ENCODE assay signal across 8 mouse cellular contexts in the genomic region with DNA sequence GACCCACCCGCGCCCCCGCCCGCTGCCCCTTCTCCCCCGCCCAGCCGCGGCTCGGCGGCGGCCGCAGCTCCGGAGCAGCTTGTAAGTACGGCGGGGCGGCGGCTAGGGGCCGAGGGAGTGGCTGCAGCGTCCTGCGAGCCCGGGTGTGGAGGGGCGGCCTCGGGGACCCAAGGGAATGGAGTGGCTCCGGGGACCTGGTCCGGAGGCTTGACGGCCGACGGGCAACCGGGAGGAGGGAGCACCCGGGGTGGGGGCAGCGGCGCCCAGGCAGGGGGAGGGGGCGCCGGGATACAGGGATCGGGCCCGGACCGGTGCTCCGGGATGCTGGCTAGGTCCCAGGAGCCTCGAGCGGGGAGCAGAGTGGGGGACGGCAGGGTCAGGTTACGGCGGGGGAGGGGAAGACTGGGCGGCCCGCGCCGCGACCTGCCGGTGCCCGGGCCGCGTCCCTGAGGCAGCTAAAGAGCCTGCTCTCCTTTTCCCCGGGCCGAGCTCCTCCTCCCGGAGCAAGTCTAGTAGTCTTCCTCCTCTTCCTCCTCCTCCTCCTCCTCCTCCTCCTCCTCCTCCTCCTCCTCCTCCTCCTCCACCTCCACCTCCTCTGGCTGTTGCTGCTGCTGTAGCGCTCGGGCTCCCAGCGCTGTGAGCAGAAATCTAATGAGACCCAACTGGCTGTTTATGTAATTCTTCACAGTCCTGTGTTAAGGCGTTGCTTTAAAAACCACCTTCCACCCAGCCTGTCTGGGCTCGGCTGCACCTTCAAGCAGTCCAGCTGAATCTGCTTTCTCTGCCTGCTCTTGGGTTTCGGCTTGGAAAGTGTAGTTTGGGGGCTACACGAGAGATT. TPM values are rescaled to one million over a fixed set of nuclear protein-coding genes. Genes with fewer than 3 reads are reported as not detected.
DNase-seq lines count a peak whose midpoint lies in the region; ATAC-seq lines count a peak whose summit lies in the region.

No protein-coding gene starts in this region.

- peak; percentile 68 for DNase-seq in layer of hippocampus, adult 11-12 months (ENCODE audit: low spot score)
- no peak for DNase-seq in layer of hippocampus, adult 9-10 months (ENCODE audit: low spot score)
- DNase-seq in heart, adult 9 months (ENCODE audit: low spot score in 2 of 2), result peak; percentile 77
- peak; percentile 59 for DNase-seq in naive thymus-derived CD4-positive, alpha-beta T cell, adult 2 months (ENCODE audit: low read depth)

- no peaks in the 10 kb centered on the region for H3K9me3 ChIP-seq in embryonic facial prominence, embryonic 13.5 days
- no peaks in the 10 kb centered on the region for H3K9me3 ChIP-seq in kidney, embryonic 14.5 days (ENCODE audit: control insufficient read depth, low read length)
- no peaks in the 10 kb centered on the region for H3K9me3 ChIP-seq in liver, embryonic 12.5 days (replicated peaks)
- H3K9me3 ChIP-seq in stomach, embryonic 16.5 days (replicated peaks; ENCODE audit: control insufficient read depth, low read length), result no peaks in the 10 kb centered on the region

- peak overlapping the region; percentile 95 for H3K9ac ChIP-seq in embryonic facial prominence, embryonic 13.5 days
- peak overlapping the region; percentile 94 for H3K9ac ChIP-seq in kidney, embryonic 14.5 days (ENCODE audit: low read depth, low read length)
- H3K9ac ChIP-seq in liver, embryonic 12.5 days, result peak overlapping the region; percentile 98
- peak overlapping the region; percentile 99 for H3K9ac ChIP-seq in stomach, embryonic 16.5 days (ENCODE audit: low read length)

- H3K4me2 ChIP-seq in embryonic facial prominence, embryonic 13.5 days, result peak overlapping the region; percentile 61
- H3K4me2 ChIP-seq in kidney, embryonic 14.5 days (replicated peaks; ENCODE audit: low read depth, low read length), result peak overlapping the region; percentile 45
- H3K4me2 ChIP-seq in liver, embryonic 12.5 days, result peak overlapping the region; percentile 99
- peak overlapping the region; percentile 79 for H3K4me2 ChIP-seq in stomach, embryonic 16.5 days (ENCODE audit: low read depth, low read length)

- ATAC-seq in embryonic facial prominence, embryonic 13.5 days (ENCODE audit: insufficient number of reproducible peaks, insufficient read depth, low FRiP score, low TSS enrichment, low read depth), result peak; percentile 29
- peak; percentile 37 for ATAC-seq in kidney, embryonic 14.5 days (ENCODE audit: low FRiP score, low TSS enrichment)
- ATAC-seq in liver, embryonic 12.5 days, result peak; percentile 36
- peak; percentile 20 for ATAC-seq in stomach, embryonic 16.5 days (ENCODE audit: insufficient read depth, low FRiP score)

- peaks cover 11% of the 10 kb centered on the region for H3K36me3 ChIP-seq in embryonic facial prominence, embryonic 13.5 days
- H3K36me3 ChIP-seq in kidney, embryonic 14.5 days (ENCODE audit: control insufficient read depth, insufficient read depth, low read length), result peaks cover 13% of the 10 kb centered on the region
- peaks cover 16% of the 10 kb centered on the region for H3K36me3 ChIP-seq in liver, embryonic 12.5 days
- H3K36me3 ChIP-seq in stomach, embryonic 16.5 days (ENCODE audit: control insufficient read depth, insufficient read depth, low read length), result peaks cover 10% of the 10 kb centered on the region

- peak overlapping the region; percentile 88 for H3K4me3 ChIP-seq in embryonic facial prominence, embryonic 13.5 days
- peak overlapping the region; percentile 94 for H3K4me3 ChIP-seq in kidney, embryonic 14.5 days (ENCODE audit: low read length)
- peak overlapping the region; percentile 97 for H3K4me3 ChIP-seq in liver, embryonic 12.5 days
- H3K4me3 ChIP-seq in stomach, embryonic 16.5 days (replicated peaks; ENCODE audit: low read length), result peak overlapping the region; percentile 91

- no peaks in the 10 kb centered on the region for H3K27me3 ChIP-seq in embryonic facial prominence, embryonic 13.5 days
- H3K27me3 ChIP-seq in kidney, embryonic 14.5 days (ENCODE audit: control insufficient read depth, insufficient read depth, low read length), result no peaks in the 10 kb centered on the region
- H3K27me3 ChIP-seq in liver, embryonic 12.5 days (replicated peaks), result no peaks in the 10 kb centered on the region
- H3K27me3 ChIP-seq in stomach, embryonic 16.5 days (ENCODE audit: control insufficient read depth, insufficient read depth, low read length), result no peaks in the 10 kb centered on the region

- peak overlapping the region; percentile 98 for H3K27ac ChIP-seq in embryonic facial prominence, embryonic 13.5 days
- H3K27ac ChIP-seq in kidney, embryonic 14.5 days (ENCODE audit: low read depth, low read length), result peak overlapping the region; percentile 98
- H3K27ac ChIP-seq in liver, embryonic 12.5 days, result peak overlapping the region; percentile 94
- H3K27ac ChIP-seq in stomach, embryonic 16.5 days (ENCODE audit: low read length), result peak overlapping the region; percentile 97

- under 1% methylated on average over 47 of the region's 61 CpGs for WGBS in embryonic facial prominence, embryonic 13.5 days
- WGBS in kidney, embryonic 14.5 days, result under 1% methylated on average over 42 of the region's 61 CpGs
- WGBS in liver, embryonic 12.5 days (ENCODE audit: insufficient replicate concordance), result 1% methylated on average over 48 of the region's 61 CpGs
- under 1% methylated on average over 38 of the region's 61 CpGs for WGBS in stomach, embryonic 16.5 days

- H3K4me1 ChIP-seq in embryonic facial prominence, embryonic 13.5 days, result peaks cover 15% of the 10 kb centered on the region
- H3K4me1 ChIP-seq in kidney, embryonic 14.5 days (ENCODE audit: control insufficient read depth, insufficient read depth, low read length), result peaks cover 5% of the 10 kb centered on the region; the same call in 1 of the 2 replicates
- H3K4me1 ChIP-seq in liver, embryonic 12.5 days, result peaks cover 32% of the 10 kb centered on the region
- peaks cover 7% of the 10 kb centered on the region; the same call in 1 of the 2 replicates for H3K4me1 ChIP-seq in stomach, embryonic 16.5 days (ENCODE audit: control insufficient read depth, insufficient read depth, low read length)

RNA-seq across cellular contexts. Expression of a gene that starts 0.6 kb away (rescaled TPM):
- polyA plus RNA-seq in embryonic facial prominence, embryonic 13.5 days (2015; fragmentation: Nextera tagmentation; extraction: Ambion mirVana), result 25.9 and 26.7 TPM in 2 replicates
- 27.2 and 36.6 TPM in 2 replicates for polyA plus RNA-seq in kidney, embryonic 14.5 days (2014; fragmentation: Nextera tagmentation; extraction: Ambion mirVana)
- polyA plus RNA-seq in liver, embryonic 12.5 days (2016; fragmentation: Nextera tagmentation; extraction: Ambion mirVana), result 13.6 and 13.8 TPM in 2 replicates
- polyA plus RNA-seq in stomach, embryonic 16.5 days (2015; fragmentation: Nextera tagmentation; extraction: Ambion mirVana), result 35.9 and 42.3 TPM in 2 replicates

RNA-seq across cellular contexts. Expression of a gene that starts 33.9 kb away (rescaled TPM):
- polyA plus RNA-seq in embryonic facial prominence, embryonic 13.5 days (2015; fragmentation: Nextera tagmentation; extraction: Ambion mirVana), result 9.3 and 9.8 TPM in 2 replicates
- polyA plus RNA-seq in kidney, embryonic 14.5 days (2014; fragmentation: Nextera tagmentation; extraction: Ambion mirVana), result 0.79 and 1.2 TPM in 2 replicates
- 0.31 and 0.44 TPM in 2 replicates for polyA plus RNA-seq in liver, embryonic 12.5 days (2016; fragmentation: Nextera tagmentation; extraction: Ambion mirVana)
- 3.1 and 3.4 TPM in 2 replicates for polyA plus RNA-seq in stomach, embryonic 16.5 days (2015; fragmentation: Nextera tagmentation; extraction: Ambion mirVana)

Comparison
In these comparisons a context has a peak if more than half of its experiments do, and no peak if none do; other contexts are left out.
1. H3K4me2 ChIP-seq: peak in every context shown above with its lines; median percentile 99 in liver, embryonic 12.5 days; 79 in stomach, embryonic 16.5 days; 61 in embryonic facial prominence, embryonic 13.5 days; 45 in kidney, embryonic 14.5 days.